Mouse (Mus musculus): ENCODE measurements at regions not wholly inside any gene's neighbourhood (a gene's known extent, or its start where the extent isn't known, plus 50 kb on each side); places are given as distances from the start of the nearest gene placed in this dataset.

DNA sequence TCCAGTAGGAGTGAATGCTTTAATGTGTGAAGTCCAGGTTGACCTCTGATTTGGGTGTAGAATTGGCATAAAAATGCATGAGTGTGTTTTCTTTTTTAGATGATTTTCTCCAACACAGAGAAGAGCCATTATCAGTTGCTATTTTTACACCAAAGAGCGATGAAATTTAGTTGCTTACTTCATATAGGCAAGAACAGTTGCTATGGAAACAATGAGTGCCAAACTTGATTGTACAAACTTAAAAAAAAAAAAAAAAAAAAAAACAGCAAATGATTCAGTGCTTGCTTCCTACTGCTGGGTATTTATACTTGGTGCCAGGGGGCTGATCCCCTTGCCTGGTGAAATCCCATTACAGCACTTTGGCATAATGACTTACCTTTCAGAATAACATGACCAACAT, 268.0 kb downstream of the Sec23a start:
- H3K36me3 ChIP-seq (ENCODE audit: control insufficient read depth, insufficient read depth, low read length), result no peaks in the 10 kb centered on the region
- no peaks in the 10 kb centered on the region for H3K9me3 ChIP-seq (ENCODE audit: control insufficient read depth, low read length)
- no peaks in the 10 kb centered on the region for H3K27me3 ChIP-seq (replicated peaks; ENCODE audit: control insufficient read depth, insufficient read depth, low read length)
- 82% methylated on average over 1 of the region's 1 CpGs for WGBS
- DNase-seq (ENCODE audit: low spot score) (no peak), ATAC-seq (replicated peaks; ENCODE audit: low FRiP score, low TSS enrichment, low read depth) (no peak)
- no peak overlapping the region for H3K4me2 ChIP-seq (ENCODE audit: low read length)
- no peak overlapping the region for H3K4me3 ChIP-seq (ENCODE audit: low read depth, low read length)
- no peaks in the 10 kb centered on the region for H3K4me1 ChIP-seq (replicated peaks; ENCODE audit: control insufficient read depth, insufficient read depth, low read length)
- H3K9ac ChIP-seq (ENCODE audit: low read length), result no peak overlapping the region
- H3K27ac ChIP-seq (ENCODE audit: low read depth), result no peak overlapping the region

DNA sequence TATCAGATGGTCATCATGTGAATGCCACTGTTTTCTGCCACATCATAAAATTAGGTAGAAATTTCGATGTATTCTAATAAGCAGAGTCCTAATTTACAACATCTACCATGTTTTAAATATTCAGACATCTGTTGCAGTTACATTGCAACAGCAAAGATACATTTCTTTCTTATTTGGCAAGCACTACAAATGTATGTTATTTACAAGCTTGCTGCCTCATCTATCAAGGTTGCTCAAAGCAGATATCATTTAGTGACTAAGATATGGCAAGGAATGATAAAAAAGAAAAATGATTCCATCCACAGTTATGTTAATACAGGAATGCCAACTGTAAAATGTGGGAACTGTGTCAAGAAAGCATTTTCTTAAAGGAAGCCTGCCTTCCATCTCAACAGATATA, 283.7 kb downstream of the Sec23a start:
- WGBS, result 60% methylated on average over 1 of the region's 1 CpGs
- Histone ChIP-seq H3K27me3 (replicated peaks; ENCODE audit: control insufficient read depth, insufficient read depth, low read length) (no peaks in the 10 kb centered on the region), H3K4me3 (ENCODE audit: low read depth, low read length) (no peak overlapping the region), H3K4me1 (replicated peaks; ENCODE audit: control insufficient read depth, insufficient read depth, low read length) (no peaks in the 10 kb centered on the region), H3K36me3 (ENCODE audit: control insufficient read depth, insufficient read depth, low read length) (no peaks in the 10 kb centered on the region), H3K27ac (ENCODE audit: low read depth) (no peak overlapping the region), H3K4me2 (ENCODE audit: low read length) (no peak overlapping the region), H3K9me3 (ENCODE audit: control insufficient read depth, low read length) (no peaks in the 10 kb centered on the region), H3K9ac (ENCODE audit: low read length) (no peak overlapping the region)
- DNase-seq (ENCODE audit: low spot score) (no peak), ATAC-seq (replicated peaks; ENCODE audit: low FRiP score, low TSS enrichment, low read depth) (no peak)

DNA sequence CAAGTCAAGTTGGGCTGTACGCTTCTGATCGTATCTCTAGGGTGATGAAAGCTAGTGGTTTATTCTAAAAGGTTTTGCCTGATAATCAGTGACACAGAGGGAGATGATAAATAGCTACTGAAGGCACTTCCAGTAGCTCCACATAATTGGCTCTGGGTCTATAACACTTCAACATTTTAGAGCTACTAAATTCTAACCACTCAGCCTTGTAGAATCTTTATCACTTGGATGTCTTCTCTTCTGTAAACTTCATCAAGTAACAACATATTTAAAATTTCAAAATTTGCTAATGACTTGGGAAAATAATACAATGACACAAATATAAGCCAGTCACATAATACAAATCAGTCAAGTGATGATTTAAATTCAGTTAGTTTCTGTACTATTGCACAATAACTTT, 284.3 kb downstream of the Sec23a start:
- Histone ChIP-seq H3K4me3 (ENCODE audit: low read depth, low read length) (no peak overlapping the region), H3K4me1 (replicated peaks; ENCODE audit: control insufficient read depth, insufficient read depth, low read length) (no peaks in the 10 kb centered on the region), H3K36me3 (ENCODE audit: control insufficient read depth, insufficient read depth, low read length) (no peaks in the 10 kb centered on the region), H3K4me2 (ENCODE audit: low read length) (no peak overlapping the region), H3K27me3 (replicated peaks; ENCODE audit: control insufficient read depth, insufficient read depth, low read length) (no peaks in the 10 kb centered on the region), H3K9ac (ENCODE audit: low read length) (no peak overlapping the region), H3K9me3 (ENCODE audit: control insufficient read depth, low read length) (no peaks in the 10 kb centered on the region), H3K27ac (ENCODE audit: low read depth) (no peak overlapping the region)
- 83% methylated on average over 2 of the region's 2 CpGs for WGBS
- DNase-seq (ENCODE audit: low spot score) (no peak), ATAC-seq (replicated peaks; ENCODE audit: low FRiP score, low TSS enrichment, low read depth) (no peak)

DNA sequence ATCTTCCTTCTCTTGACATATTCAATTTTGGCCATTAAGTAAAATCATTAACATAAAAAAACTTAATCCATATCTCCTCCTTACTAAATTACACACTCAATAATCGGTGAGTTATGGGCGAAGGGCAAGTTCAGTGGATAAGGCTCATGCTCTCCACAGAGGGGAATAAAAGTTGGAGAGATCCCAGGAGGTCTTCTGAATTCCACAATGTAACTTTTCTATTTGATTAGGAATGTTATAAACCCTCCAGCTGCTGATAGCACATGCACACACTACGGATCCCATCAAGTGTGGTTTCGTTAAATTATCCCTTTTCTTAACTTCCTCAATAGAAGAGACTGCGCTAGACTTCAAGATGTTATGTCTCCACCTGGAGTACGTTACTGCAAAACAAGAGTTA, 293.9 kb downstream of the Sec23a start:
- 83% methylated on average over 6 of the region's 6 CpGs for WGBS

DNA sequence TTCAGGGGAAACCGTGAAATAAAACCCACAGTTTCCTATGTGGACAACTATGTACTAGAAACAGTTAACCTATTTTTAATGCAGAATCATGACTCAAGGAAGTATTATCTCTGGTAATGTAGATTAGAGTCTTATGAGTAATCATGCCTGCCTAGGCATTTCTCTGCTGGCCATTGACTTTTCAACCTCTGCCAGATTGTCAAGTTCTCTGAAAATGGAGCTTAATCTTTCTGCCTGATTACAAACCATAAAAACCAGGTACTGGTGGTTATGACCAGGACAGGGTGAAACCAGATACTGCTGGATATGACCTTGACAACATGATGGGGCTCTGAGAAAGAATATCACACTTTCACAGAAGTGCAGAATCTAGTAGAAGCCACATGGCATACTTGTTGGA, 297.6 kb downstream of the Sec23a start:
- ATAC-seq (replicated peaks; ENCODE audit: low FRiP score, low TSS enrichment, low read depth), result no peak
- H3K9me3 ChIP-seq (ENCODE audit: control insufficient read depth, low read length), result no peaks in the 10 kb centered on the region
- no peaks in the 10 kb centered on the region for H3K36me3 ChIP-seq (ENCODE audit: control insufficient read depth, insufficient read depth, low read length)
- 78% methylated on average over 1 of the region's 1 CpGs for WGBS
- no peak overlapping the region for H3K4me2 ChIP-seq (ENCODE audit: low read length)
- H3K27ac ChIP-seq (ENCODE audit: low read depth), result no peak overlapping the region
- no peaks in the 10 kb centered on the region for H3K4me1 ChIP-seq (replicated peaks; ENCODE audit: control insufficient read depth, insufficient read depth, low read length)
- H3K9ac ChIP-seq (ENCODE audit: low read length), result no peak overlapping the region
- no peaks in the 10 kb centered on the region for H3K27me3 ChIP-seq (replicated peaks; ENCODE audit: control insufficient read depth, insufficient read depth, low read length)
- H3K4me3 ChIP-seq (ENCODE audit: low read depth, low read length), result no peak overlapping the region
- DNase-seq (ENCODE audit: low spot score), result no peak

More for the DNA sequence above, 293.9 kb downstream of the Sec23a start:
- H3K4me2 ChIP-seq (ENCODE audit: low read length), result no peak overlapping the region
- no peaks in the 10 kb centered on the region for H3K9me3 ChIP-seq (ENCODE audit: control insufficient read depth, low read length)
- no peak for DNase-seq (ENCODE audit: low spot score)
- H3K36me3 ChIP-seq (ENCODE audit: control insufficient read depth, insufficient read depth, low read length), result no peaks in the 10 kb centered on the region
- H3K4me1 ChIP-seq (replicated peaks; ENCODE audit: control insufficient read depth, insufficient read depth, low read length), result no peaks in the 10 kb centered on the region
- H3K4me3 ChIP-seq (ENCODE audit: low read depth, low read length), result no peak overlapping the region
- no peaks in the 10 kb centered on the region for H3K27me3 ChIP-seq (replicated peaks; ENCODE audit: control insufficient read depth, insufficient read depth, low read length)
- H3K27ac ChIP-seq (ENCODE audit: low read depth), result no peak overlapping the region
- no peak overlapping the region for H3K9ac ChIP-seq (ENCODE audit: low read length)
- no peak for ATAC-seq (replicated peaks; ENCODE audit: low FRiP score, low TSS enrichment, low read depth)

DNA sequence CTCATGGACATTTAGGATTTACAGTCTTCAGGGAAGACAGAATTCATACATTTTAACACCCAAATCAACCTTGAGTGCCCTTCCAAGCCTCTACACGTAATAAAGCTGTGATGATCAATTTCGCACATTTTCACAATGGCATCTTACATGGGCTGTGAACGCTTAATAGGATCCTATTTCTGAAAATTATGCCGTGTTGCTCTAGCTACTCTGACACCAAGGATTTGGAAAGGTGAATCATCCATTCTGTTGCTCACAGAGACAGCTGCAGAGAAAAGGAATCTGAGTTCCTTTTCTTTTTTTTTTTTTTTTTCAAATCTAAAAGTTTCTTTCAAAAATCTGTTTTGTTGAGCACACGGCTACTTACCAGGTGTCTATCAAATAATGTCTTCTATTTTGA, 316.1 kb downstream of the Sec23a start:
- no peak for ATAC-seq (replicated peaks; ENCODE audit: low FRiP score, low TSS enrichment, low read depth)
- no peaks in the 10 kb centered on the region for H3K36me3 ChIP-seq (ENCODE audit: control insufficient read depth, insufficient read depth, low read length)
- H3K4me3 ChIP-seq (ENCODE audit: low read depth, low read length), result no peak overlapping the region
- H3K9ac ChIP-seq (ENCODE audit: low read length), result no peak overlapping the region
- H3K4me1 ChIP-seq (replicated peaks; ENCODE audit: control insufficient read depth, insufficient read depth, low read length), result no peaks in the 10 kb centered on the region
- H3K9me3 ChIP-seq (ENCODE audit: control insufficient read depth, low read length), result no peaks in the 10 kb centered on the region
- no peak overlapping the region for H3K4me2 ChIP-seq (ENCODE audit: low read length)
- WGBS, result 92% methylated on average over 5 of the region's 5 CpGs
- no peak for DNase-seq (ENCODE audit: low spot score)
- H3K27ac ChIP-seq (ENCODE audit: low read depth), result no peak overlapping the region
- H3K27me3 ChIP-seq (replicated peaks; ENCODE audit: control insufficient read depth, insufficient read depth, low read length), result no peaks in the 10 kb centered on the region

DNA sequence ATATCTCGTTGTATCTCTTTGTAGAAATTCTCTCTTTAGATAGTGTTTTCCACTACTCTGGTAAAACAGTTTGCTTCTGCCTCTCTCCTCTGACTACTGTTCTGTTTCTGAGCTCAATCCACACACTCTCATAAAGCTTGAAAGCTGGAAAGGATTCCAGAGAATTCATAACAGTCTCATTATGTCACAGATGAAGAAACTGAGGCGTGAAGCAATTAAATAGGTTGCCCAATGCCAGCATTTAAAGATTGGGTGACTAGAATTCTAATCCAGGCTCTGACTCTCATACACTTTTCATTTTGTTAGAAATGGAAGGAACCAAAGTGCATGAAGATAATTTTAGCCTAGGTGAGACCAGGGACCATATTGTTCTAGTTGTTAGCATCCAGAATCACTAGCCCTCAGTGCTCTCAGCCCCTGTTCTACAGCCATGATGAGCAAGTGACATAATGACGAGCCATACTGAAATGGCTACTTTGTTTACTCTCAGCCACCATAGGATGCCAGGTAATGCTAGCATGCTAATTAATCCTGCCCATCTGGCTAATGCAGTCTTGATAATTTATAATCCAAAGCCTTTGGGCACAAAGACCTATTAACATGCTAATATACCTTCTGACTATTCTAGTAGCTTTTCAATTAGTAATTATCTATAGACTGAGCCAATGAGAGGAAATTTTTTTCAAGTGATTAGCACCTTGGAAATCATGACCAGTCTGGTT, 341.7 kb downstream of the Sec23a start:
- H3K4me3 ChIP-seq (ENCODE audit: low read depth, low read length), result no peak overlapping the region
- no peaks in the 10 kb centered on the region for H3K27me3 ChIP-seq (replicated peaks; ENCODE audit: control insufficient read depth, insufficient read depth, low read length)
- no peak overlapping the region for H3K4me2 ChIP-seq (ENCODE audit: low read length)
- no peaks in the 10 kb centered on the region for H3K9me3 ChIP-seq (ENCODE audit: control insufficient read depth, low read length)
- no peaks in the 10 kb centered on the region for H3K4me1 ChIP-seq (replicated peaks; ENCODE audit: control insufficient read depth, insufficient read depth, low read length)
- 82% methylated on average over 3 of the region's 3 CpGs for WGBS
- no peak overlapping the region for H3K27ac ChIP-seq (ENCODE audit: low read depth)
- DNase-seq (ENCODE audit: low spot score) (no peak), ATAC-seq (replicated peaks; ENCODE audit: low FRiP score, low TSS enrichment, low read depth) (no peak)
- no peak overlapping the region for H3K9ac ChIP-seq (ENCODE audit: low read length)
- H3K36me3 ChIP-seq (ENCODE audit: control insufficient read depth, insufficient read depth, low read length), result no peaks in the 10 kb centered on the region

DNA sequence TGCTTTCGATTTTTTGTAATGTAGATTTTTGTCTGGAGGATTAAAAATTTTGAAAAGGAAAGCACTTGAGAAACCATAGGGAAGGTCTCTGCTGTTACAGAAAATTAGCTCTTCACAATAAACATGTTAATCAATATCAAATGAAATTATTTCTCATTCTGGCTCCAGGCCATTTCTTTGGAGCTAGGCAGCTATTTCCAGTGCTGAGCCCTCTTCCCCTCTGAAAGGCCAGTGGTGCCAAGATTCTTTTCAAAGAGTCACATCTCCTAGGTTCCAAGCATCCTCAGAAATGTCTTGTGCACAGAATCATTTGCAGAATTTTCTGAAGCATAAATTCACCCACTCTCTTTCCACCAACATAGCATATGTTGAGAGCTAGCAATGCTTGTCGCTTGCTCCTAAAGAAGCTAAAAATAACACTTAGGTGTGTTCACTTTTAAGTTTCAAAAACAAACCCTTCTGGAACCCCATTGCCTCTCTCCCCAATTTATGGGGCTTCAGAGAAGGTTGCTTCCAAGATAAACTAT, 357.2 kb downstream of the Sec23a start:
- ATAC-seq (replicated peaks; ENCODE audit: low FRiP score, low TSS enrichment, low read depth) (no peak), DNase-seq (ENCODE audit: low spot score) (no peak)
- Histone ChIP-seq H3K4me2 (ENCODE audit: low read length) (no peak overlapping the region), H3K9me3 (ENCODE audit: control insufficient read depth, low read length) (no peaks in the 10 kb centered on the region), H3K4me3 (ENCODE audit: low read depth, low read length) (no peak overlapping the region), H3K27ac (ENCODE audit: low read depth) (no peak overlapping the region), H3K27me3 (replicated peaks; ENCODE audit: control insufficient read depth, insufficient read depth, low read length) (no peaks in the 10 kb centered on the region), H3K9ac (ENCODE audit: low read length) (no peak overlapping the region), H3K36me3 (ENCODE audit: control insufficient read depth, insufficient read depth, low read length) (no peaks in the 10 kb centered on the region), H3K4me1 (replicated peaks; ENCODE audit: control insufficient read depth, insufficient read depth, low read length) (no peaks in the 10 kb centered on the region)
- WGBS, result 89% methylated on average over 2 of the region's 2 CpGs

DNA sequence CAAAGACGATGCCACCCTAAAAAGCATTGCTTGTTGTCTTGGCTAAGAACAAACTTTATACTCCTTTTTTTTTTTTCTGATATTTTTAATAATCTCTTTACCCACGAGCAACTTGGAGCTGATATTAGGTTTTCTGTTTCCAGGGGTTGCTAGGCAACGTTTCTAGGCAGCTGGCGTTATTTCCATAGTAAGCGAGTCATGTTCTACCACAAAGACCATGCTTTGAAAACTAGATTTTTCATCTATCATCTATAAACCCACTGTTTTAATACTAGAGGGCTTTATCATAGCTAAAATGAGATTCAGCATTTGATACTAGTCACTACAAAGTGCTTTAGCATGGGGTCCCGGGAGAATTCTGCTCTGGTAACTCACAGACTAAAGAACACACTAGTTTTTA, 358.1 kb downstream of the Sec23a start:
- no peak overlapping the region for H3K9ac ChIP-seq (ENCODE audit: low read length)
- 82% methylated on average over 6 of the region's 6 CpGs for WGBS
- no peak for DNase-seq (ENCODE audit: low spot score)
- no peaks in the 10 kb centered on the region for H3K27me3 ChIP-seq (replicated peaks; ENCODE audit: control insufficient read depth, insufficient read depth, low read length)
- H3K4me2 ChIP-seq (ENCODE audit: low read length), result no peak overlapping the region
- H3K9me3 ChIP-seq (ENCODE audit: control insufficient read depth, low read length), result no peaks in the 10 kb centered on the region
- no peak for ATAC-seq (replicated peaks; ENCODE audit: low FRiP score, low TSS enrichment, low read depth)
- H3K36me3 ChIP-seq (ENCODE audit: control insufficient read depth, insufficient read depth, low read length), result no peaks in the 10 kb centered on the region
- no peak overlapping the region for H3K4me3 ChIP-seq (ENCODE audit: low read depth, low read length)
- H3K27ac ChIP-seq (ENCODE audit: low read depth), result no peak overlapping the region
- no peaks in the 10 kb centered on the region for H3K4me1 ChIP-seq (replicated peaks; ENCODE audit: control insufficient read depth, insufficient read depth, low read length)
